25 mouse cellular contexts compared by ENCODE assay signal in the genomic region with DNA sequence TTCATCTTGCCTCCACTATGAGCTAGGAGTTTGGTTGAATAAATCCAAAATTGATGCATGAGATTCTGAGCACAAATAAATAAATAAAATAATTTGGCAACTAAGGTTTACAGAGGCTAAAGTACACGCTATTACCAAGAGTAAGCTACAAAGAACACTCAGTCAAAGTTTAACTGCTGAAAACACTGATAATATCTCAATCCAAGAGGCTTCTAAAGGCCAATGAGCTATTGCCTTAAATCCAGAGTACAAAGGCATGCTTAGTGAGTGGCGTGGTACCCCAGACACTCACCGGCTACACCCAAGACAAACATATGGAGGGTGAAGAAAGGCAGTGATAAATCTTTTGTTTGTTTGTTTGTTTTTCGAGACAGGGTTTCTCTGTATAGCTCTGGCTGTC. TPM values are rescaled to one million over a fixed set of nuclear protein-coding genes. Genes with fewer than 3 reads are reported as not detected.
DNase-seq lines count a peak whose midpoint lies in the region; ATAC-seq and TF ChIP-seq lines count a peak whose summit lies in the region.
"Had no signal": no experiment of that assay in that cellular context is flagged by ENCODE, and none has a peak within 500 bp of the region (broad histone marks: within the 10 kb centered on the region; RNA-seq: fewer than 3 reads in every experiment).

No protein-coding gene starts in this region.

- 66% methylated on average over 4 of the region's 4 CpGs for WGBS in intestine, embryonic 15.5 days
- WGBS in intestine, postnatal 0 days = 51% methylated on average over 4 of the region's 4 CpGs
- 63% methylated on average over 4 of the region's 4 CpGs for WGBS in liver, embryonic 16.5 days (ENCODE audit: insufficient replicate concordance)
- 74% methylated on average over 4 of the region's 4 CpGs for WGBS in liver, embryonic 12.5 days (ENCODE audit: insufficient replicate concordance)
- WGBS in intestine, embryonic 16.5 days = 65% methylated on average over 4 of the region's 4 CpGs

- H3K27ac ChIP-seq in intestine, embryonic 15.5 days = no peak overlapping the region
- no peak overlapping the region for H3K27ac ChIP-seq in intestine, postnatal 0 days (ENCODE audit: low read depth, low read length)
- H3K27ac ChIP-seq in liver, embryonic 16.5 days (ENCODE audit: low read length) = no peak overlapping the region
- no peak overlapping the region for H3K27ac ChIP-seq in liver, embryonic 12.5 days
- H3K27ac ChIP-seq in intestine, embryonic 16.5 days (ENCODE audit: low read length) = no peak overlapping the region
- H3K27ac ChIP-seq: embryonic facial prominence, embryonic 10.5 days; embryonic facial prominence, embryonic 12.5 days; forebrain, embryonic 13.5 days had no signal

- ATAC-seq in intestine, embryonic 15.5 days = peak; percentile 20; the same call in 1 of the 2 replicates
- ATAC-seq in intestine, postnatal 0 days = no peak
- peak; percentile 53; the same call in 1 of the 2 replicates for ATAC-seq in liver, embryonic 16.5 days (ENCODE audit: low read depth)
- no peak for ATAC-seq in liver, embryonic 12.5 days
- ATAC-seq in intestine, embryonic 16.5 days = 0 out of 2 replicates have a peak, but pooled peaks have one; percentile 33
- ATAC-seq: activated CD4-positive, CD25-positive, alpha-beta regulatory T cell, adult 4 months; CD4-positive, CD25-positive, alpha-beta regulatory T cell, adult 4 months; forebrain, embryonic 13.5 days; Patski had no signal

- no peak overlapping the region for H3K4me2 ChIP-seq in intestine, embryonic 15.5 days (replicated peaks)
- no peak overlapping the region for H3K4me2 ChIP-seq in intestine, postnatal 0 days (replicated peaks; ENCODE audit: low read depth)
- H3K4me2 ChIP-seq in liver, embryonic 16.5 days (ENCODE audit: low read depth, low read length) = no peak overlapping the region
- H3K4me2 ChIP-seq in liver, embryonic 12.5 days = no peak overlapping the region
- no peak overlapping the region for H3K4me2 ChIP-seq in intestine, embryonic 16.5 days (ENCODE audit: low read depth, low read length)
- H3K4me2 ChIP-seq: embryonic facial prominence, embryonic 12.5 days; forebrain, embryonic 13.5 days had no signal

- H3K4me1 ChIP-seq in intestine, embryonic 15.5 days (replicated peaks) = no peaks in the 10 kb centered on the region
- H3K4me1 ChIP-seq in intestine, postnatal 0 days (replicated peaks; ENCODE audit: control insufficient read depth, insufficient read depth, low read length) = no peaks in the 10 kb centered on the region
- peaks cover 7% of the 10 kb centered on the region for H3K4me1 ChIP-seq in liver, embryonic 16.5 days (ENCODE audit: control insufficient read depth, low read depth, low read length)
- H3K4me1 ChIP-seq in liver, embryonic 12.5 days = peaks cover 15% of the 10 kb centered on the region
- H3K4me1 ChIP-seq in intestine, embryonic 16.5 days (ENCODE audit: control insufficient read depth, insufficient read depth, low read length) = no peaks in the 10 kb centered on the region
- H3K4me1 ChIP-seq: embryonic facial prominence, embryonic 10.5 days; embryonic facial prominence, embryonic 12.5 days had no signal

- no peak overlapping the region for H3K9ac ChIP-seq in intestine, embryonic 15.5 days
- no peak overlapping the region for H3K9ac ChIP-seq in intestine, postnatal 0 days (ENCODE audit: low read depth, low read length)
- no peak overlapping the region for H3K9ac ChIP-seq in liver, embryonic 16.5 days (ENCODE audit: low read depth, low read length)
- H3K9ac ChIP-seq in liver, embryonic 12.5 days = no peak overlapping the region
- H3K9ac ChIP-seq in intestine, embryonic 16.5 days (ENCODE audit: low read depth, low read length) = no peak overlapping the region
- H3K9ac ChIP-seq: embryonic facial prominence, embryonic 12.5 days; forebrain, embryonic 13.5 days had no signal

- H3K36me3 ChIP-seq in intestine, embryonic 15.5 days = no peaks in the 10 kb centered on the region
- no peaks in the 10 kb centered on the region for H3K36me3 ChIP-seq in intestine, postnatal 0 days (ENCODE audit: control insufficient read depth, insufficient read depth)
- no peaks in the 10 kb centered on the region for H3K36me3 ChIP-seq in liver, embryonic 16.5 days (ENCODE audit: control insufficient read depth, insufficient read depth)
- no peaks in the 10 kb centered on the region for H3K36me3 ChIP-seq in liver, embryonic 12.5 days
- H3K36me3 ChIP-seq in intestine, embryonic 16.5 days (ENCODE audit: control insufficient read depth, insufficient read depth, low read length) = no peaks in the 10 kb centered on the region
- H3K36me3 ChIP-seq: embryonic facial prominence, embryonic 12.5 days; G1E had no signal

- no peak for TF ChIP-seq CTCF in intestine, postnatal 0 days (IDR thresholded peaks at IDR 0.05; ENCODE audit: low read depth)

- H3K9me3 ChIP-seq in intestine, embryonic 15.5 days = no peaks in the 10 kb centered on the region
- no peaks in the 10 kb centered on the region for H3K9me3 ChIP-seq in intestine, postnatal 0 days (ENCODE audit: control insufficient read depth)
- no peaks in the 10 kb centered on the region for H3K9me3 ChIP-seq in liver, embryonic 16.5 days (replicated peaks; ENCODE audit: control insufficient read depth, low read length)
- no peaks in the 10 kb centered on the region for H3K9me3 ChIP-seq in liver, embryonic 12.5 days (replicated peaks)
- no peaks in the 10 kb centered on the region for H3K9me3 ChIP-seq in intestine, embryonic 16.5 days (ENCODE audit: control insufficient read depth, low read length)
- H3K9me3 ChIP-seq: embryonic facial prominence, embryonic 10.5 days; embryonic facial prominence, embryonic 12.5 days; forebrain, embryonic 13.5 days; G1E had no signal

- H3K4me3 ChIP-seq in intestine, embryonic 15.5 days (replicated peaks) = no peak overlapping the region
- no peak overlapping the region for H3K4me3 ChIP-seq in intestine, postnatal 0 days (ENCODE audit: low read depth, low read length)
- H3K4me3 ChIP-seq in liver, embryonic 16.5 days (ENCODE audit: low read depth, low read length) = no peak overlapping the region
- H3K4me3 ChIP-seq in liver, embryonic 12.5 days = no peak overlapping the region
- H3K4me3 ChIP-seq in intestine, embryonic 16.5 days (ENCODE audit: low read length) = no peak overlapping the region
- H3K4me3 ChIP-seq: embryonic facial prominence, embryonic 10.5 days; embryonic facial prominence, embryonic 12.5 days; forebrain, embryonic 13.5 days had no signal

- no peaks in the 10 kb centered on the region for H3K27me3 ChIP-seq in intestine, embryonic 15.5 days (replicated peaks)
- no peaks in the 10 kb centered on the region for H3K27me3 ChIP-seq in intestine, postnatal 0 days (replicated peaks; ENCODE audit: control insufficient read depth, insufficient read depth, low read length)
- H3K27me3 ChIP-seq in liver, embryonic 16.5 days (ENCODE audit: control insufficient read depth, insufficient read depth, low read depth, low read length) = no peaks in the 10 kb centered on the region
- H3K27me3 ChIP-seq in liver, embryonic 12.5 days (replicated peaks) = no peaks in the 10 kb centered on the region
- no peaks in the 10 kb centered on the region for H3K27me3 ChIP-seq in intestine, embryonic 16.5 days (replicated peaks; ENCODE audit: control insufficient read depth, insufficient read depth, low read length)
- H3K27me3 ChIP-seq: CH12.LX; embryonic facial prominence, embryonic 12.5 days; forebrain, embryonic 13.5 days had no signal

- DNase-seq in kidney, adult 9 months = peak; percentile 67
- DNase-seq in kidney, postnatal 4 days = no peak
- DNase-seq in gastrocnemius, postnatal 25 days = no peak
- DNase-seq: adrenal gland, adult 8-10 months; adrenal gland, postnatal 14 days; adrenal gland, postnatal 36 days; B cell, adult 2 months; cerebellum, adult 11-12 months; cerebellum, adult 2 months; cerebellum, adult 9-10 months; cerebellum, postnatal 10 days; cerebellum, postnatal 25 days had no signal

RNA-seq across cellular contexts. Expression of a gene that starts 6.0 kb away (rescaled TPM):
- polyA plus RNA-seq in intestine, embryonic 15.5 days (2015; fragmentation: Nextera tagmentation; extraction: Ambion mirVana) = 2.8 and 3.5 TPM in 2 replicates
- 0.26 and 0.27 TPM in 2 replicates for polyA plus RNA-seq in intestine, postnatal 0 days (2015; fragmentation: Nextera tagmentation; extraction: Ambion mirVana)
- polyA plus RNA-seq in liver, embryonic 16.5 days (2015; fragmentation: Nextera tagmentation; extraction: Ambion mirVana) = 4.6 and 5.7 TPM in 2 replicates
- 2.3 and 3.1 TPM in 2 replicates for polyA plus RNA-seq in liver, embryonic 12.5 days (2016; fragmentation: Nextera tagmentation; extraction: Ambion mirVana)
- 2.3 and 2.4 TPM in 2 replicates for polyA plus RNA-seq in intestine, embryonic 16.5 days (2015; fragmentation: Nextera tagmentation; extraction: Ambion mirVana)
- 1 to 10 TPM; 2.9 to 3.7 TPM for total RNA-seq in gastrocnemius, postnatal 25 days (2021)
- polyA plus RNA-seq: G1E had no signal

RNA-seq across cellular contexts. Expression of a gene that starts 14.7 kb away (rescaled TPM):
- 8.4 and 9.1 TPM in 2 replicates for polyA plus RNA-seq in intestine, embryonic 15.5 days (2015; fragmentation: Nextera tagmentation; extraction: Ambion mirVana)
- polyA plus RNA-seq in intestine, postnatal 0 days (2015; fragmentation: Nextera tagmentation; extraction: Ambion mirVana) = 5.1 and 5.2 TPM in 2 replicates
- polyA plus RNA-seq in liver, embryonic 16.5 days (2015; fragmentation: Nextera tagmentation; extraction: Ambion mirVana) = 3.9 and 4.1 TPM in 2 replicates
- polyA plus RNA-seq in liver, embryonic 12.5 days (2016; fragmentation: Nextera tagmentation; extraction: Ambion mirVana) = 6.8 and 7.4 TPM in 2 replicates
- 7.2 and 7.9 TPM in 2 replicates for polyA plus RNA-seq in intestine, embryonic 16.5 days (2015; fragmentation: Nextera tagmentation; extraction: Ambion mirVana)
- total RNA-seq in gastrocnemius, postnatal 25 days (2021) = 10 to 100 TPM; 16.6 to 17.3 TPM

RNA-seq across cellular contexts. Expression of a gene that starts 41.3 kb away (rescaled TPM):
- 62.3 and 64.8 TPM in 2 replicates for polyA plus RNA-seq in intestine, embryonic 15.5 days (2015; fragmentation: Nextera tagmentation; extraction: Ambion mirVana)
- polyA plus RNA-seq in intestine, postnatal 0 days (2015; fragmentation: Nextera tagmentation; extraction: Ambion mirVana) = 17.4 and 17.5 TPM in 2 replicates
- 14.2 and 15.1 TPM in 2 replicates for polyA plus RNA-seq in liver, embryonic 16.5 days (2015; fragmentation: Nextera tagmentation; extraction: Ambion mirVana)
- polyA plus RNA-seq in liver, embryonic 12.5 days (2016; fragmentation: Nextera tagmentation; extraction: Ambion mirVana) = 22.8 and 24.2 TPM in 2 replicates
- polyA plus RNA-seq in intestine, embryonic 16.5 days (2015; fragmentation: Nextera tagmentation; extraction: Ambion mirVana) = 55.7 and 61.8 TPM in 2 replicates
- 10 to 100 TPM; 29.1 to 34.2 TPM for total RNA-seq in gastrocnemius, postnatal 25 days (2021)

Comparison
In these comparisons a context has a peak if more than half of its experiments do, and no peak if none do; other contexts are left out.
1. ATAC-seq: peak in intestine, embryonic 15.5 days (single experiment), liver, embryonic 16.5 days (single experiment) and intestine, embryonic 16.5 days (single experiment); none in intestine, postnatal 0 days (single experiment) and liver, embryonic 12.5 days (single experiment).